Mouse (Mus musculus) heart, embryonic 14.5 days (tissue): Measurements from ENCODE around the gene Dis3l. TPM values are rescaled to one million over a fixed set of nuclear protein-coding genes. Genes with fewer than 3 reads are reported as not detected.

Experiments
- polyA plus RNA-seq: library from polyadenylated mRNA; unstranded; fragments of >200 nt; fragmentation: Nextera tagmentation; extraction: Ambion mirVana; gene quantifications from 2 replicates; pipeline ENCODE4 v1.2.1, GENCODE M21; 2014

The Dis3l gene
- polyA plus RNA-seq, 1 experiment from 2014 or later: 19.3 TPM

Other genes with a start within 250 kb of the Dis3l start
- not detected in 2 replicates for gene Lctl, start 224.1 kb downstream of the Dis3l start, polyA plus RNA-seq
- gene Zwilch, start 168.2 kb downstream of the Dis3l start, polyA plus RNA-seq: 18.2 and 18.6 TPM in 2 replicates
- 778 and 789 TPM in 2 replicates for gene Rpl4, start 167.9 kb downstream of the Dis3l start, polyA plus RNA-seq
- 27.6 and 29.8 TPM in 2 replicates for gene Snapc5, start 162.0 kb downstream of the Dis3l start, polyA plus RNA-seq
- gene Uchl4, start 106.1 kb downstream of the Dis3l start, polyA plus RNA-seq: 1.8 and 2.8 TPM in 2 replicates
- 89.2 and 92.4 TPM in 2 replicates for gene Map2k1, start 87.7 kb downstream of the Dis3l start, polyA plus RNA-seq
- 117 and 119 TPM in 2 replicates for gene Tipin, start 59.7 kb downstream of the Dis3l start, polyA plus RNA-seq
- gene Megf11, start 44.3 kb upstream of the Dis3l start, polyA plus RNA-seq: 0.70 and 0.92 TPM in 2 replicates